Mouse (Mus musculus) testis, adult 2 months (tissue): ENCODE measurements at regions not wholly inside any gene's neighbourhood (a gene's known extent, or its start where the extent isn't known, plus 50 kb on each side); places are given as distances from the start of the nearest gene placed in this dataset.

Source experiments
- H3K27ac ChIP-seq: fragments of 200-500 bp; 2 replicates; pipeline ENCODE4 v1.5.1; 2012; ENCODE audit warnings: low read depth, low read length; ENCODE audit not compliant: control insufficient read depth, insufficient read depth
- H3K27me3 ChIP-seq: fragments of 200-500 bp; 2 replicates; pipeline ENCODE4 v1.6.1; 2012; ENCODE audit warnings: mild to moderate bottlenecking, low read length, moderate library complexity; ENCODE audit not compliant: control insufficient read depth, insufficient read depth
- H3K36me3 ChIP-seq: fragments of 200-500 bp; 2 replicates; pipeline ENCODE4 v1.6.1; 2012; ENCODE audit warnings: mild to moderate bottlenecking, low read length; ENCODE audit not compliant: control insufficient read depth, insufficient read depth
- H3K4me1 ChIP-seq: fragments of 200-500 bp; 2 replicates; pipeline ENCODE4 v1.6.1; 2012; ENCODE audit warnings: low read length; ENCODE audit not compliant: control insufficient read depth, insufficient read depth
- H3K4me3 ChIP-seq: fragments of 200-500 bp; 2 replicates; pipeline ENCODE4 v1.5.1; 2012; ENCODE audit warnings: low read depth, mild to moderate bottlenecking, low read length, moderate library complexity, mixed read lengths; ENCODE audit not compliant: control insufficient read depth
- CTCF ChIP-seq: fragments of 200-500 bp; IDR thresholded peaks from 2 replicates; pipeline ENCODE4 v1.5.1; 2012; ENCODE audit warnings: low read depth, mild to moderate bottlenecking, inconsistent platforms, low read length, moderate library complexity; ENCODE audit not compliant: control insufficient read depth, insufficient read depth, insufficient replicate concordance
- POLR2A ChIP-seq: fragments of 200-500 bp; IDR thresholded peaks from 2 replicates; pipeline ENCODE4 v1.6.1; 2012; ENCODE audit warnings: low read depth, mild to moderate bottlenecking, inconsistent platforms, low read length, moderate library complexity; ENCODE audit not compliant: control insufficient read depth

- H3K4me3 ChIP-seq: no peak overlapping the region
- H3K4me1 ChIP-seq: no peaks in the 10 kb centered on the region
- no peaks in the 10 kb centered on the region for H3K36me3 ChIP-seq
- no peak overlapping the region for H3K27ac ChIP-seq
- no peak for TF ChIP-seq POLR2A
- no peak for TF ChIP-seq CTCF
- H3K27me3 ChIP-seq: no peaks in the 10 kb centered on the region
Observed at GRCm38 (mm10) chr5:4325813-4326212, 133.6 kb downstream of the Mterf1b start.

GRCm38 (mm10) chr5:4326309-4327014 lies 134.3 kb downstream of the Mterf1b start:
- TF ChIP-seq POLR2A: no peak
- no peak for TF ChIP-seq CTCF
- H3K27ac ChIP-seq: no peak overlapping the region
- H3K27me3 ChIP-seq: no peaks in the 10 kb centered on the region
- H3K36me3 ChIP-seq: no peaks in the 10 kb centered on the region
- H3K4me1 ChIP-seq: no peaks in the 10 kb centered on the region
- no peak overlapping the region for H3K4me3 ChIP-seq

- TF ChIP-seq CTCF (no peak), POLR2A (no peak)
- Histone ChIP-seq H3K27ac (no peak overlapping the region), H3K4me1 (no peaks in the 10 kb centered on the region), H3K36me3 (no peaks in the 10 kb centered on the region), H3K27me3 (no peaks in the 10 kb centered on the region), H3K4me3 (no peak overlapping the region)
Observed at GRCm38 (mm10) chr5:4335683-4336082, 143.5 kb downstream of the Mterf1b start.

GRCm38 (mm10) chr5:4341956-4342355 lies 149.8 kb downstream of the Mterf1b start:
- no peaks in the 10 kb centered on the region for H3K4me1 ChIP-seq
- TF ChIP-seq POLR2A (no peak), CTCF (no peak)
- H3K36me3 ChIP-seq: no peaks in the 10 kb centered on the region
- H3K27me3 ChIP-seq: no peaks in the 10 kb centered on the region
- H3K27ac ChIP-seq: no peak overlapping the region
- no peak overlapping the region for H3K4me3 ChIP-seq

GRCm38 (mm10) chr5:4344458-4344857 lies 152.3 kb downstream of the Mterf1b start:
- H3K27ac ChIP-seq: no peak overlapping the region
- no peaks in the 10 kb centered on the region for H3K27me3 ChIP-seq
- no peak overlapping the region for H3K4me3 ChIP-seq
- TF ChIP-seq CTCF (no peak), POLR2A (no peak)
- H3K4me1 ChIP-seq: no peaks in the 10 kb centered on the region
- no peaks in the 10 kb centered on the region for H3K36me3 ChIP-seq

GRCm38 (mm10) chr5:4348334-4348733 lies 156.2 kb downstream of the Mterf1b start:
- H3K27ac ChIP-seq: no peak overlapping the region
- H3K4me3 ChIP-seq: no peak overlapping the region
- TF ChIP-seq POLR2A (no peak), CTCF (no peak)
- H3K27me3 ChIP-seq: no peaks in the 10 kb centered on the region
- no peaks in the 10 kb centered on the region for H3K36me3 ChIP-seq
- H3K4me1 ChIP-seq: no peaks in the 10 kb centered on the region

GRCm38 (mm10) chr5:4349943-4350342 lies 157.8 kb downstream of the Mterf1b start:
- no peaks in the 10 kb centered on the region for H3K4me1 ChIP-seq
- no peak overlapping the region for H3K27ac ChIP-seq
- H3K36me3 ChIP-seq: no peaks in the 10 kb centered on the region
- TF ChIP-seq CTCF (no peak), POLR2A (no peak)
- H3K27me3 ChIP-seq: no peaks in the 10 kb centered on the region
- H3K4me3 ChIP-seq: no peak overlapping the region
